Mouse (Mus musculus) hindbrain, embryonic 12.5 days (tissue): Measurements from ENCODE around the gene 2310007B03Rik. TPM values are rescaled to one million over a fixed set of nuclear protein-coding genes. Genes with fewer than 3 reads are reported as not detected.

Experiments used
- ATAC-seq: fragments of 200-750 bp; cut with Nextera tagmentation; 2 replicates; pipeline ENCODE4 v1.8.0; 2017; ENCODE audit warnings: moderate TSS enrichment; ENCODE audit not compliant: low FRiP score
- H3K27ac ChIP-seq: fragments of 300-500 bp; sonication (generic); 2 replicates; pipeline ENCODE4 v1.5.1; 2016; ENCODE audit warnings: mild to moderate bottlenecking
- H3K27me3 ChIP-seq: fragments of 300-500 bp; sonication (generic); 2 replicates; pipeline ENCODE4 v1.6.1; 2016; ENCODE audit warnings: mild to moderate bottlenecking
- H3K36me3 ChIP-seq: fragments of 300-500 bp; sonication (generic); 2 replicates; pipeline ENCODE4 v1.6.1; 2016; ENCODE audit warnings: mild to moderate bottlenecking
- H3K4me1 ChIP-seq: fragments of 300-500 bp; sonication (generic); 2 replicates; pipeline ENCODE4 v1.6.1; 2016
- H3K4me2 ChIP-seq: fragments of 300-500 bp; sonication (generic); replicated peaks from 2 replicates; pipeline ENCODE4 v1.6.1; 2016; ENCODE audit warnings: mild to moderate bottlenecking
- H3K4me3 ChIP-seq: fragments of 300-500 bp; sonication (generic); 2 replicates; pipeline ENCODE4 v1.5.1; 2016; ENCODE audit warnings: mild to moderate bottlenecking
- H3K9ac ChIP-seq: fragments of 300-500 bp; sonication (generic); 2 replicates; pipeline ENCODE4 v1.6.1; 2016; ENCODE audit warnings: mild to moderate bottlenecking, moderate library complexity
- H3K9me3 ChIP-seq: fragments of 300-500 bp; sonication (generic); replicated peaks from 2 replicates; pipeline ENCODE4 v1.6.1; 2016; ENCODE audit warnings: mild to moderate bottlenecking
- WGBS: fragments of 180-500 bp; shearing (Covaris S2); methylation state at CpG from one replicate; pipeline ENCODE4 v1.1.7; 2016; 5-methylcytosine and 5-hydroxymethylcytosine counted together
- polyA plus RNA-seq: library from polyadenylated mRNA; unstranded; fragments of >200 nt; fragmentation: Nextera tagmentation; extraction: Ambion mirVana; gene quantifications from 2 replicates; pipeline ENCODE4 v1.2.1, GENCODE M21; 2016

Gene 2310007B03Rik
- polyA plus RNA-seq, 1 experiment from 2014 or later = 0.41 TPM

DNA sequence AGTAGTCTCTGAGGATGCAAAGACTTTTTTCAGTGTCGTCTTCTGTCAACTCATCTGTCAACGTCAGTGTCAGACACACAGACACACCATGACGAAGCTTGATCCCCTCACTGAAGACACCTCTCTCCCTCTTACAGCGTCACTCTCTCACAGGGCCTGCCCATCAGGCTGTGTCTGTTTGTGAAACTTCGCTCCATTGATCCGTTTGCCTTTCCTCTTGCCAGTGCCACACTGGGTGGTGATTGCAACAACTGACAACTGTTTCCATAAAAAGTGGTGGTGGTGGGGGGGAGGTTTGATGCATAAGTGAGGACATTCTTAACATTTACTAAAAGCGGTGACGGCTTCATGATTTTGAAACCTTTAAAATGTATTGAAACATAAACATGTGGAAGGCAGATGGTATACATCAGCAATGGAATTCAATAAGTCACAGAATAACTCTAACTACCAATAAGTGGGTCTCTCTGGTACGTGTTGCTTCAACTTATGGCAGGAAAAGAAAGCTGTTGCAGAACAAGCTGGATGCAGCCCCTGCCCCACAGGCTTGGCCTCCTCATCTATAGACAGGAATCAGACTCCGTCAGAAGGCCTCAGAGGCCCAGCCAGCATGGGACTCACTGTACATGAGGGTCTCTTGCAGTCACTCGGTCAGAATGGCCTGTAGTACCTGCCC is 37.4 kb downstream of the 2310007B03Rik start:
- H3K9ac ChIP-seq = no peak overlapping the region
- 75% methylated on average over 11 of the region's 11 CpGs for WGBS
- H3K27me3 ChIP-seq = no peaks in the 10 kb centered on the region
- no peaks in the 10 kb centered on the region for H3K36me3 ChIP-seq
- H3K9me3 ChIP-seq = no peaks in the 10 kb centered on the region
- H3K4me3 ChIP-seq = no peak overlapping the region
- no peak overlapping the region for H3K27ac ChIP-seq
- H3K4me1 ChIP-seq = no peaks in the 10 kb centered on the region
- no peak overlapping the region for H3K4me2 ChIP-seq
- no peak for ATAC-seq

GRCm38 (mm10) chr1:93118816-93119215 is 41.9 kb downstream of the 2310007B03Rik start:
- Histone ChIP-seq H3K4me1 (peaks cover 11% of the 10 kb centered on the region; the same call in 1 of the 2 replicates), H3K27me3 (no peaks in the 10 kb centered on the region), H3K4me3 (no peak overlapping the region), H3K36me3 (no peaks in the 10 kb centered on the region), H3K4me2 (no peak overlapping the region), H3K27ac (no peak overlapping the region), H3K9me3 (no peaks in the 10 kb centered on the region), H3K9ac (no peak overlapping the region)
- ATAC-seq = no peak
- 29% methylated on average over 4 of the region's 4 CpGs for WGBS

DNA sequence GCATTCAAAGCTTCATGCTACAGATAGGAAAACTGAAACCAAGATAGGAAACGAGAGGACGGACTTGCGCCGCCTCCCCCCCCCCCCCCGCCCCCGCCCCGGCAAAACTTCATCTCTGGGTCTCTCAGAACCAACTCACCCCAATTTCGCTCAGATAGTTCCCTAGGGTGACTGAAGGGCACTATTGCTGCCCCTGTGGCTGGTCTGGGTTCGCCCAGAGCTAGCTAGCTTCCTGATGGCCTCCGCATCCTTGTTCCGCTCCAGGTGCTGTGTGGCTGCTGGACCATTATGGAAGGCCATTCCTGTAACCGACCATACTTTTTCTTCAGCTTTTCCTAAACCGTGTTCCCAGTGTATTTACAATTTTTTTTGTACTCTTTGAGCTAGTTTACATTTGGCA is 45.3 kb downstream of the 2310007B03Rik start:
- Histone ChIP-seq H3K4me2 (peak overlapping the region; percentile 65), H3K27ac (peak overlapping the region; percentile 55; the same call in 1 of the 2 replicates), H3K4me1 (peaks cover 11% of the 10 kb centered on the region; the same call in 1 of the 2 replicates), H3K9ac (peak overlapping the region; percentile 59), H3K27me3 (no peaks in the 10 kb centered on the region), H3K9me3 (no peaks in the 10 kb centered on the region), H3K36me3 (no peaks in the 10 kb centered on the region), H3K4me3 (peak overlapping the region; percentile 38)
- WGBS = 14% methylated on average over 13 of the region's 13 CpGs
- ATAC-seq = peak; percentile 85

DNA sequence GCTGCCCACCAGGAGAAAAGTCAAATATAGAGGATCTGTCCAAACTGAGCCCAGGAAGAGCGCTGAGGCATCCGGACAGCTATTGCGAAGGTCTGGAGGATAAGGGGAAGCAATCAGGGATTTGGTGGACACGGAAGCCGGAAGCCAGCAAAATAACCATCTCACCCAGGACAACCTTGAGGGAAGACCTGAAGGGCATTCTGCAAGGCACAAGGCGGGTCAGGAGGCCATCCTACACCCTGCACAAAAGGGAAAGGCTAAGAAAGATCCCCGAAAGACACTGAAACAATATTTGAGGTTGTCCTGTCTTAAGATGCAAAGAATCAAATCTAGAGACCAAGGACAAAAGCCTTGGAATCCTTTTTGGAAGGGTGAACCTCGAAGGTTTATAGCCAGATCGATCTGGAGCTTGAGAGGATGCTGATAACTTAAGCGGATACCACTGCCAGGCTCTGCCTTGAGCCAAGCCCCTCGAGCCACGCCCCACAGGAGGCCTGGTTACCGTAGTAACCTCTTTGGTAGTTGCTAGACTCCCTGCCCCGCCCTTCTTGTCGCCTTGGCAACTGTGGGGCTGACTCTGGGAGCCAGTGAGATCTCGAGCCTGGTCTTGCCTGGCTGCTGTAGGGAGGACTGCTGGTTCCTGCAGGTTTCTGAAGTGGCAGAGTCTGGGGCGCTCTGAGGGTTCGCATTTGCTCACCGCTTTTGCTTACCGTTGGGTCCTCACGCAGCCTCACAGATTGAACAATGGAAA is 45.9 kb downstream of the 2310007B03Rik start:
- WGBS = 24% methylated on average over 21 of the region's 21 CpGs
- Histone ChIP-seq H3K9ac (peak overlapping the region; percentile 59), H3K36me3 (no peaks in the 10 kb centered on the region), H3K4me2 (peak overlapping the region; percentile 65), H3K27me3 (no peaks in the 10 kb centered on the region), H3K27ac (peak overlapping the region; percentile 55; the same call in 1 of the 2 replicates), H3K9me3 (no peaks in the 10 kb centered on the region), H3K4me1 (peaks cover 11% of the 10 kb centered on the region; the same call in 1 of the 2 replicates), H3K4me3 (peak overlapping the region; percentile 38)
- ATAC-seq = peak; percentile 100

GRCm38 (mm10) chr1:93102700-93103099 is 58.0 kb downstream of the 2310007B03Rik start:
- Histone ChIP-seq H3K27ac (no peak overlapping the region), H3K9ac (no peak overlapping the region), H3K9me3 (no peaks in the 10 kb centered on the region), H3K4me1 (peaks cover 19% of the 10 kb centered on the region), H3K27me3 (peaks cover 42% of the 10 kb centered on the region), H3K4me2 (no peak overlapping the region), H3K36me3 (no peaks in the 10 kb centered on the region), H3K4me3 (no peak overlapping the region)
- no peak for ATAC-seq
- WGBS = 59% methylated on average over 7 of the region's 7 CpGs

- peak; percentile 91 for ATAC-seq
- peak within 1 kb of the TSS; percentile 89 for H3K27ac ChIP-seq
- H3K36me3 ChIP-seq = no peaks in the 10 kb centered on the region
- H3K9ac ChIP-seq = peak within 1 kb of the TSS; percentile 75
- H3K4me2 ChIP-seq = peak within 1 kb of the TSS; percentile 76
- H3K4me1 ChIP-seq = peaks cover 19% of the 10 kb centered on the region
- under 1% methylated on average over 35 of the region's 39 CpGs for WGBS
- peaks cover 42% of the 10 kb centered on the region for H3K27me3 ChIP-seq
- no peaks in the 10 kb centered on the region for H3K9me3 ChIP-seq
- H3K4me3 ChIP-seq = peak within 1 kb of the TSS; percentile 62
These were observed 59.1 kb downstream of the 2310007B03Rik start, which contains the start of gene Kif1a for GRCm38 (mm10) chr1:93101571-93102061. Gene Kif1a, minus strand, starts transcription at chr1:93101951.

Other genes with a start within 250 kb of the 2310007B03Rik start
- gene Capn10, start 226.6 kb downstream of the 2310007B03Rik start, polyA plus RNA-seq = 54.7 and 56.3 TPM in 2 replicates
- gene Gpr35, start 210.1 kb downstream of the 2310007B03Rik start, polyA plus RNA-seq = 0.10 and 0.41 TPM in 2 replicates
- not detected in 2 replicates for gene Aqp12, start 154.6 kb downstream of the 2310007B03Rik start, polyA plus RNA-seq
- 145 and 146 TPM in 2 replicates for gene Kif1a, start 59.0 kb downstream of the 2310007B03Rik start, polyA plus RNA-seq
- not detected in 2 replicates for gene Agxt, start 25.7 kb downstream of the 2310007B03Rik start, polyA plus RNA-seq
- 0.44 and 0.45 TPM in 2 replicates for gene Crocc2, start 7.8 kb upstream of the 2310007B03Rik start, polyA plus RNA-seq
- 15.2 and 16.2 TPM in 2 replicates for gene Sned1, start 74.9 kb upstream of the 2310007B03Rik start, polyA plus RNA-seq
- 34.9 and 37.2 TPM in 2 replicates for gene Mterf4, start 145.0 kb upstream of the 2310007B03Rik start, polyA plus RNA-seq
- 70.6 and 72.6 TPM in 2 replicates for gene Ppp1r7, start 181.9 kb upstream of the 2310007B03Rik start, polyA plus RNA-seq
- gene Pask, start 182.5 kb upstream of the 2310007B03Rik start, polyA plus RNA-seq = 15.2 and 15.9 TPM in 2 replicates
- gene Ano7, start 213.0 kb upstream of the 2310007B03Rik start, polyA plus RNA-seq = 0.09 and 0.40 TPM in 2 replicates